Mouse (Mus musculus) heart, embryonic 10.5 days (tissue): ENCODE measurements around the gene Runx3. TPM values are rescaled to one million over a fixed set of nuclear protein-coding genes. Genes with fewer than 3 reads are reported as not detected.

Experiments
- polyA plus RNA-seq: library from polyadenylated mRNA; unstranded; fragments of >200 nt; fragmentation: Nextera tagmentation; extraction: Ambion mirVana; gene quantifications from 2 replicates; pipeline ENCODE4 v1.2.1, GENCODE M21; 2016

Runx3 gene
- polyA plus RNA-seq, 1 experiment from 2014 or later: 0.05 TPM

Other genes with a start within 250 kb of the Runx3 start
- 129 and 131 TPM in 2 replicates for gene Tmem50a, start 205.6 kb upstream of the Runx3 start, polyA plus RNA-seq
- gene Rsrp1, start 197.1 kb upstream of the Runx3 start, polyA plus RNA-seq: 329 and 376 TPM in 2 replicates
- 52.3 and 63.0 TPM in 2 replicates for gene Syf2, start 189.8 kb upstream of the Runx3 start, polyA plus RNA-seq
- gene Clic4, start 152.2 kb downstream of the Runx3 start, polyA plus RNA-seq: 263 and 343 TPM in 2 replicates
- 162 and 193 TPM in 2 replicates for gene Srrm1, start 232.7 kb downstream of the Runx3 start, polyA plus RNA-seq